Mouse (Mus musculus): ENCODE measurements around the gene Sema4d.

GRCm38 (mm10) chr13:51767513-51767912 is 26.0 kb downstream of the Sema4d start:
- no peak for TF ChIP-seq EP300 (IDR thresholded peaks at IDR 0.05)
- TF ChIP-seq CTCF (IDR thresholded peaks at IDR 0.05), result no peak

All from lung, postnatal 0 days (tissue).